Mouse (Mus musculus) myocyte (in vitro differentiated cells): ENCODE data around the gene Leng9. TPM values are rescaled to one million over a fixed set of nuclear protein-coding genes. Genes with fewer than 3 reads are reported as not detected.

ENCODE experiments used
- H3K27me3 ChIP-seq: one replicate; pipeline ENCODE4 v1.6.1; 2011; ENCODE audit not compliant: control insufficient read depth, insufficient read depth, insufficient read length
- H3K36me3 ChIP-seq: one replicate; pipeline ENCODE4 v1.6.1; 2011; ENCODE audit not compliant: control insufficient read depth, insufficient read depth
- H3K4me2 ChIP-seq: one replicate; pipeline ENCODE4 v1.6.1; 2011; ENCODE audit warnings: low read depth, control low read depth
- H3K4me3 ChIP-seq: one replicate; pipeline ENCODE4 v1.5.1; 2011; ENCODE audit warnings: mild to moderate bottlenecking, control low read depth, moderate library complexity
- H3K79me2 ChIP-seq: one replicate; pipeline ENCODE4 v1.6.1; 2011; ENCODE audit not compliant: control insufficient read depth, insufficient read depth
- H3ac ChIP-seq: one replicate; pipeline ENCODE4 v1.6.1; 2011; ENCODE audit not compliant: control insufficient read depth, insufficient read length
- CEBPB ChIP-seq: IDR thresholded peaks from 2 replicates; pipeline ENCODE4 v1.6.1; 2011; ENCODE audit warnings: mild to moderate bottlenecking, moderate library complexity; ENCODE audit not compliant: poor library complexity, insufficient read depth, severe bottlenecking
- E2F4 ChIP-seq: IDR thresholded peaks from one replicate; pipeline ENCODE4 v1.6.1; 2011; ENCODE audit warnings: mild to moderate bottlenecking, control low read depth, moderate library complexity; ENCODE audit not compliant: insufficient read depth
- MAX ChIP-seq: IDR thresholded peaks from one replicate; pipeline ENCODE4 v1.6.1; 2011; ENCODE audit warnings: low read depth, mild to moderate bottlenecking, control low read depth
- MYOD1 ChIP-seq, 3 experiments: IDR thresholded peaks; one replicate each; pipeline ENCODE4 v1.6.1; 2011; ENCODE audit warnings: control low read depth in 2 of 3, low read depth in 2 of 3, mild to moderate bottlenecking in 2 of 3, moderate library complexity in 1 of 3; ENCODE audit not compliant: insufficient read length in 2 of 3, control insufficient read depth in 1 of 3
- MYOG ChIP-seq, 3 experiments: IDR thresholded peaks; one replicate each; pipeline ENCODE4 v1.6.1; 2011; ENCODE audit warnings: control low read depth in 2 of 3, low read depth in 2 of 3, mild to moderate bottlenecking in 2 of 3; ENCODE audit not compliant: insufficient read length in 2 of 3, control insufficient read depth in 1 of 3, insufficient read depth in 1 of 3
- POLR2A ChIP-seq: IDR thresholded peaks from one replicate; pipeline ENCODE4 v1.6.1; 2011; ENCODE audit warnings: low read depth, mild to moderate bottlenecking, control low read depth, moderate library complexity; ENCODE audit not compliant: insufficient read length
- POLR2AphosphoS2 ChIP-seq: IDR thresholded peaks from one replicate; pipeline ENCODE4 v1.6.1; 2011; ENCODE audit warnings: low read depth, control low read depth; ENCODE audit not compliant: insufficient read length
- REST ChIP-seq: IDR thresholded peaks from one replicate; pipeline ENCODE4 v1.6.1; 2011; ENCODE audit warnings: mild to moderate bottlenecking, control low read depth, moderate library complexity; ENCODE audit not compliant: insufficient read depth, insufficient read length
- SRF ChIP-seq: IDR thresholded peaks from one replicate; pipeline ENCODE4 v1.6.1; 2011; ENCODE audit warnings: low read depth; ENCODE audit not compliant: control insufficient read depth, insufficient read length
- TCF12 ChIP-seq: IDR thresholded peaks from one replicate; pipeline ENCODE4 v1.6.1; 2011; ENCODE audit warnings: mild to moderate bottlenecking, control low read depth; ENCODE audit not compliant: poor library complexity, insufficient read depth, severe bottlenecking
- TCF3 ChIP-seq: IDR thresholded peaks from one replicate; pipeline ENCODE4 v1.6.1; 2011; ENCODE audit warnings: low read depth, control low read depth; ENCODE audit not compliant: insufficient read length
- USF1 ChIP-seq: IDR thresholded peaks from one replicate; pipeline ENCODE4 v1.6.1; 2011; ENCODE audit warnings: low read depth, mild to moderate bottlenecking, control low read depth, moderate library complexity
- polyA plus RNA-seq: library from polyadenylated mRNA; unstranded; fragments of >200 nt; fragmentation: generic; extraction: Trizol; gene quantifications from one replicate; pipeline ENCODE4 v1.2.1, GENCODE M21; 2012; ENCODE audit warnings: missing spikeins

Gene Leng9
- polyA plus RNA-seq, 1 experiment: 3.2 TPM

GRCm38 (mm10) chr7:4148341-4149208, 1.6 kb downstream of the Leng9 start:
- Histone ChIP-seq H3K36me3 (peaks cover 15% of the 10 kb centered on the region), H3ac (peak overlapping the region; percentile 58), H3K4me3 (peak overlapping the region; percentile 76), H3K4me2 (peak overlapping the region; percentile 73), H3K27me3 (no peaks in the 10 kb centered on the region), H3K79me2 (no peaks in the 10 kb centered on the region)
- no peak for TF ChIP-seq POLR2A
- TF ChIP-seq TCF12: no peak
- no peak for TF ChIP-seq SRF
- peak; percentile 73 for TF ChIP-seq POLR2AphosphoS2
- TF ChIP-seq REST: no peak
- TF ChIP-seq CEBPB: no peak
- no peak for TF ChIP-seq USF1
- TF ChIP-seq MAX: no peak

- Histone ChIP-seq H3K36me3 (peaks cover 17% of the 10 kb centered on the region), H3K79me2 (no peaks in the 10 kb centered on the region), H3ac (peak overlapping the region; percentile 58), H3K4me3 (no peak overlapping the region), H3K4me2 (peak overlapping the region; percentile 73), H3K27me3 (no peaks in the 10 kb centered on the region)
- TF ChIP-seq TCF12: no peak
- TF ChIP-seq POLR2A: no peak
- no peak for TF ChIP-seq USF1
- TF ChIP-seq REST: no peak
- TF ChIP-seq MYOD1 (IDR thresholded peaks at IDR 0.05; ENCODE audit: control insufficient read depth in 1 of 3, insufficient read length in 2 of 3, low read depth in 2 of 3): no peak
- no peak for TF ChIP-seq MAX
- TF ChIP-seq E2F4: no peak
- no peak for TF ChIP-seq MYOG (IDR thresholded peaks at IDR 0.05; ENCODE audit: control insufficient read depth in 1 of 3, insufficient read depth in 1 of 3, insufficient read length in 2 of 3, low read depth in 2 of 3)
- no peak for TF ChIP-seq CEBPB
- TF ChIP-seq TCF3: no peak
- TF ChIP-seq POLR2AphosphoS2: no peak
Measured at GRCm38 (mm10) chr7:4147836-4148235, 2.3 kb downstream of the Leng9 start.

- peaks cover 21% of the 10 kb centered on the region for H3K36me3 ChIP-seq
- H3ac ChIP-seq: no peak overlapping the region
- H3K27me3 ChIP-seq: no peaks in the 10 kb centered on the region
- TF ChIP-seq REST: no peak
- TF ChIP-seq E2F4: no peak
- no peak for TF ChIP-seq MYOD1 (IDR thresholded peaks at IDR 0.05; ENCODE audit: control insufficient read depth in 1 of 3, insufficient read length in 2 of 3, low read depth in 2 of 3)
- TF ChIP-seq TCF12: no peak
- TF ChIP-seq POLR2A: peak; percentile 22
- TF ChIP-seq USF1: no peak
- TF ChIP-seq MYOG (IDR thresholded peaks at IDR 0.05; ENCODE audit: control insufficient read depth in 1 of 3, insufficient read depth in 1 of 3, insufficient read length in 2 of 3, low read depth in 2 of 3): no peak
- TF ChIP-seq CEBPB: no peak
- TF ChIP-seq SRF: no peak
- TF ChIP-seq POLR2AphosphoS2: peak; percentile 77
- no peaks in the 10 kb centered on the region for H3K79me2 ChIP-seq
- H3K4me3 ChIP-seq: no peak overlapping the region
- H3K4me2 ChIP-seq: no peak overlapping the region
Measured at GRCm38 (mm10) chr7:4147371-4147770, 2.8 kb downstream of the Leng9 start.

- no peaks in the 10 kb centered on the region for H3K79me2 ChIP-seq
- H3ac ChIP-seq: no peak overlapping the region
- H3K36me3 ChIP-seq: peaks cover 27% of the 10 kb centered on the region
- TF ChIP-seq SRF (no peak), USF1 (no peak), E2F4 (no peak), TCF3 (no peak), MYOD1 (IDR thresholded peaks at IDR 0.05; ENCODE audit: control insufficient read depth in 1 of 3, insufficient read length in 2 of 3, low read depth in 2 of 3) (no peak), POLR2A (no peak), TCF12 (no peak), MYOG (IDR thresholded peaks at IDR 0.05; ENCODE audit: control insufficient read depth in 1 of 3, insufficient read depth in 1 of 3, insufficient read length in 2 of 3, low read depth in 2 of 3) (no peak), REST (no peak), MAX (no peak), CEBPB (no peak), POLR2AphosphoS2 (no peak)
- no peaks in the 10 kb centered on the region for H3K27me3 ChIP-seq
- no peak overlapping the region for H3K4me3 ChIP-seq
- H3K4me2 ChIP-seq: no peak overlapping the region
Measured at GRCm38 (mm10) chr7:4146241-4147180, 3.7 kb downstream of the Leng9 start.
